Mouse (Mus musculus): Measurements from ENCODE around the gene Acvr1b.

Gene Acvr1b

GRCm38 (mm10) chr15:101173421-101174211 is at the start of gene Acvr1b:
Gene Acvr1b, plus strand, starts transcription at chr15:101174067.
- in situ Hi-C loops (cut with MboI, MseI) = no loop called here

DNA sequence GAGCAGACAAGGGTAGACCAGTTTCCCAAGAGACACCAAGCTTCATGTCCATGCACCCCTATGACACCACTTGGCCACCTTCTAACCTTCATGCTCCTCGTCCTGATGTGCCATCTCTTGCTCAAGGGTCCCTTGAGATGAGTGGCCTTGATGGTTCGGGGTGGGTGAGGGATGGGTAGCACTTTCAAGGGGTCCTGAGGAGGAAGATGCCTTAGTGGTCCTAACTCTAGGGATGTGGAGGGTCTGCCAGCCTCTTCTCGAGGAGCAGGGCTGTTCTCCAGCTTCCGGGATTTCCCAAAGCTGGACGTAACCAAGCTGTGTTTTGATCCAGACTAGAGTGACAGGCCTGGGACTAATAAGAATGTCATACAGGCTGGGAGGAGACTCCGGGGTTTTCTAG is 48.3 kb upstream of the Acvr1b start:
- in situ Hi-C loops (cut with MboI, MseI) = no loop called here

DNA sequence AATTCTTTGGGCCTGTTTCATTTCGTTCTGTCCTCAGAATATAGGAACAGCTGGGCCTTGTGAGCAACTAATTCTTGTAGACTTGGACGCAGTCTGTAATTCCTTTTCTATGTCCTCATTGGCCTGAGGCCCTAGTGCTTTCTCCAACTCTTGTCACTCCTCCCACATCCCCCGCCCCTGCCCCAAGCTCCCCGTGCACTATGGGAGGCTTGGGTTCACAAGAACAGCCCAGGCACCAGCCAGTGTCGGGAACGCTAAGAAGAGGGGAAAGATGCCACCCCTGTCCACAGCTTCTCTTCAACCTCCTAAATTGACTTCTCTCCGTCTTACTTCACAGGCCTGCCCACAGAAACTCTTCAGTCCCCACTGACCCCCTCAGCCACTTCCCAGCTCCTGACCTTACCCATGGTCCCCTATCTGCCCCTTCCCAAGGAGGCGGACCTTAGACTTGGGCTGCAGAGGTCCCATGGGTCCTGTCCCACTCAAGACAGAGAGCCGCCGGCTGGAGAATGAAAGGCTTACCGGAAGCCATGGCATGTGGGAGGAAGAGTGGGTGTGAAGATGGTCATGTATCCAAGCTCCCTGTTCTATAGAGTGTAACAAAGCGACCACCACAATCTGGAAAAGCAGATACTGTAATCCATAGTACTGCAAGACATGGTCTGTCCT is 46.9 kb upstream of the Acvr1b start:
- in situ Hi-C loops (cut with MboI, MseI) = no loop called here

DNA sequence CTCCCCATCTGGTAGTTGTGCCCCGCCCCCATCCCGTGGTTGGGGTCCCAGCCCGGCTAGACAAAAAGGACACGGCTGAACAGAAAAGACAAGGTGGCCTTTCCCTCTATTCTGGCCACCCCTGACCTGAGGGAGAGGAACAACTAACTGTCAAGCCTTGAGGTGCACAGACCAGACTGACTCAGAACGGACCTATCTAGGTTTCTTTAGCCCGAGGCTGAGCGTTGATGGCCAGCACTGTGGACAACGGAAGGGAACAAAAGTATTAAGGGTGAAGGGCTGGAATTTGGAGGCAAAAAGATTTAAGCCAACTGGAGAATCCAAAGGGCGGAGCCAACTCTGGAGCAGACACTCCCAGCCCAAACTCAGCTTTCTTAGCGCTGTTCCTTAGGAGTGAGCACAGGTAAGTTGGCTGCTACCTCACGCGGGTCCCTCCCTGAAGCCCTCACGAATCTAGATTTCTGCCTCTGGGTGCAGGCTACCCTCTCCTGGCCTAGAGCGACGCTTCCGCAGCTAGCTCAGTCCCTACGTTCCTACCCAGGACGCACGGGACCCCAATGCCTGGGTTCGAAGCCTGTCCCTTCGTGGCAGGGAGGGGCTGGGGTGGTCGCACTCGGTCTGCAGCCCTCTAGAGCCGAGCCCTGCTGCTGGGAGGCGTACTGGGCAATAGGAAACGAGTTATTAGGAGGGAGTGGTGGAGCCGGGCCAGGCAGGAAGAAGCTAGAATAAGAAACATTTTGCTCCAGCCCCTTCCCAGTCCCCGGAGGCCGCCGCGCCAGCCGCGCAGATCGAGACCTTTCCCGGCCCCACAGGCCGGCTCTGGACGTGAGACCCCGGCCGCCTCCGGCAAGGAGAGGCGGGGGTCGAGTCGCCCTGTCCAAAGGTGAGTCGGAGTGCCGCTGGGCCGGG is 45.4 kb upstream of the Acvr1b start, which contains the start of gene Acvrl1:
Gene Acvrl1 (plus strand): TSS at position 342 of the 909 bp plus-strand sequence.
- in situ Hi-C loops (cut with MboI, MseI) = no loop called here

- in situ Hi-C loops (cut with MboI, MseI) = no loop called here
Observed at GRCm38 (mm10) chr15:101129412-101129811, 44.5 kb upstream of the Acvr1b start.

DNA sequence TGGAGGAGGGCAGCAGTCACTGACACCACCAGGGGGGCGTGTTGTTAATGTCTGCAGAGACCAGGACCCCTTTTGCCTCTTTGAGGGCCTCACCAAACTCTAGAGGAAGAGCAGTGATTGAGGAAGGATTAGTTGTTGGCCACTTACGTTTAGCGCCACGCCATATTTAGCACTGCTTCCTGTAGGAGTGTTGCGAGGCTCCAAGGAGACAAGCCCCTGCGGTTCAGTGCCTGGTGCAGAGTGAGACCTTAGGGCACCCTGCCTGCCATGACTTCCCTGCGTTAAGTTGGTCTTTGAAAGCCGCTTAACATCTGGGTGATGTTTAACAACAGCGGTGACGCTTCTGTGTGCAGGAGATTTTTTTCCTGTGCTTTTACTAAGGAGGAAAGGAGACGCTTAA is 42.4 kb upstream of the Acvr1b start:
- in situ Hi-C loops (cut with MboI, MseI) = no loop called here

DNA sequence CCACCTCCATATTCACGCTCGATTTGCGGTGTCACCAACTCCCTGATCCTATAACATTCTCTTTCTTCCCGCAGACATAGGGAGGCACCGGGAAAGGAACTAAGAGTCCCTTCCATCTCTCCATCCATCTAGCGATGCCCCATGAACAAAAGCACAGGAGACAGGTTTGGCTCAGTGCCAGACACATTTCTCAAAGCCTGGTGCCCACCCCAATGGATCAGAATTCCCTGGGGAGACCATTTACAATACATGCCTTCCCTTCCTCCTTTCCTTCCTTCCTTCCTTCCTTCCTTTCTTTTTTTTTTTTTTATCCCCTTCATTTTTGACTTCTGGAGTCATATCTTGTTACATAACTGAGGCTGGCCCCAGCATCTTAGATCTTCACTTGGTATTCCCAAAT is 41.8 kb upstream of the Acvr1b start:
- in situ Hi-C loops (cut with MboI, MseI) = no loop called here

- in situ Hi-C loops (cut with MboI, MseI) = no loop called here
Observed at GRCm38 (mm10) chr15:101132761-101133160, 41.1 kb upstream of the Acvr1b start.

DNA sequence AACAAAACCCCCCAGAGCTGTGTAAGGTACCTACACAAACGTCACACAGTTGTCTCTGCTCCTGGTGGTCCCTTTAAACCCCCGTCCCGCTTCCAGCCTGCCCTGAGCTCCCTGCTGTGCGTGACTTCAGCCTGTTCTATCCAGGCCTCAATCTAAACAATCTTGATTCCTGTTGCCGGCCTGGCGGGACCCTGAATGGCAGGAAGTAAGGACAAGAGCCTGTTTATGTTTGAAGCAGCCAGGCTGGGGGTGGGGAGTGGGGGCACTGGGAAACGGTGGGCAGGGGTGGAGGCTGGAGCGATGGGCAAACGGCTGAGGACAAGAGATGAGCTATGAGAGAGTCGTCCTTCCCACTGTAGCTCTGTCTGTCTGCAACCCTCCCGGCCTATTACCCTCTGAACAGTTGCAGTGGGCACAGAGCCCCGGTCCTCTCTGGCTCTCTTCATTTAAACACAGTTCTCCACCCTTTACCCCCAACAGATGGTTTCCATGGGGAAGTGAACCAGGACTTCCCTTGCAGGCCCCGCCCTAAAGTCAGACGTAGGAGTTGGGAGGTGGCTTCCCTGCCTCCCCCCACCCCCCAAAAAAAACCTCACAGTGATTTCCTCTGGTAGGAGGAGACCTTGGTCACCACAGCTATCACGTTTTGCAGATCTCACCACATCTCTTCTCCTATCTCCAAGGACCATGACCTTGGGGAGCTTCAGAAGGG is 39.7 kb upstream of the Acvr1b start:
- in situ Hi-C loops (cut with MboI, MseI) = no loop called here

GRCm38 (mm10) chr15:101135405-101135804 is 38.5 kb upstream of the Acvr1b start:
- in situ Hi-C loops (cut with MboI, MseI) = no loop called here

DNA sequence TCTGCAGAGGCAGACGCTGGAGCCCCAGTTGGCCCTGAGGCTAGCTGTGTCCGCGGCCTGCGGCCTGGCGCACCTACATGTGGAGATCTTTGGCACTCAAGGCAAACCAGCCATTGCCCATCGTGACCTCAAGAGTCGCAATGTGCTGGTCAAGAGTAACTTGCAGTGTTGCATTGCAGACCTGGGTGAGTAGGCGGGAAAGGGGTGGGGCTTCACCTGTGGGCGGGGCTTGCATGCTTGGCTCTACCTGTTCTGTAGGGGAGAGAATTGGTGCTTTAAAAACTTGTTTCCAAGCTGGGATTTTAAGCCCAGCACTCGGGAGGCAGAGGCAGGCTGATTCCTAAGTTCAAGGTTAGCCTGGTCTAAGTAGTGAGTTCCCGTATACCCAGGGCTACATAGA is 36.4 kb upstream of the Acvr1b start:
- in situ Hi-C loops (cut with MboI, MseI) = no loop called here

DNA sequence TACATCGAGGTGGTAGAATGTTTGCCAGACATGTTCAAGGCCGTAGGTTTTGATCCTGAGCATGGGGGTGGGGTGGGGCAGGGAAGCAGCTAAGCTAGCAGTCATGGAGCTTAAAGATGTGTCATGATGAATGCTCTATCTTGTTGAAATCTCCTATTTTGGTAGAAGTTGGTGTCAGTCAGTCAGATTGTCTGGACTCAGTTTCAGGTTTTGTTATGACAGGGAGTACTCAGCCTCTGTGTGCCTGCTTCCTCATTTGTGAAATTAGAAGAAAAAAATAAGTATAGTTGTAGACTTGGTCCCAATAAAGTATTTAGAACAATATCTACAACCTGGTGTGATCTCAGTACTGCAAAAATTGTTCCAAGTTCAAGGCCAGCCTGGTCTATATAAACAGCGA is 35.2 kb upstream of the Acvr1b start:
- in situ Hi-C loops (cut with MboI, MseI) = no loop called here

- in situ Hi-C loops (cut with MboI, MseI) = no loop called here
Observed at GRCm38 (mm10) chr15:101139885-101140284, 34.0 kb upstream of the Acvr1b start.

GRCm38 (mm10) chr15:101140587-101140986 is 33.3 kb upstream of the Acvr1b start:
- in situ Hi-C loops (cut with MboI, MseI) = no loop called here

GRCm38 (mm10) chr15:101141061-101141541 is 32.8 kb upstream of the Acvr1b start:
- in situ Hi-C loops (cut with MboI, MseI) = no loop called here

DNA sequence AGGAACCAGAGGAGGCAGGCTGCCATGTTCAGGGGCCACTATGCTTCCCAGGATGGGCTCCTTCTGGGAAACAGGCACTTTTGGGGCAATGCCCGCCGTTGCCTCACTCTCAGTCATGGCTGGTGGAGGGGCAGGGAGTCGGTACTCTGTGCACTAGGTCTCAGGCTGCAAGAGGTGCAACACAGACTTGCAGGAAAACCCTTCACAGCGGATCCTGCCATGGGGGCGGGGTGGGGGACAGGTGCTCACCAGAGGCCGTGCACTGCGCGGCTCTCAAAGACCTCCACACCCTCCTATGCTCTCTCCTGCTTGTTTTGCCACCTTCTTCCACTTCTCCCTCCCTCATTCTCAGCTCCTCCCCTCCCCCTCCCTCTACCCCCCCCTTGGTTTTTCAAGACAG is 31.2 kb upstream of the Acvr1b start:
- in situ Hi-C loops (cut with MboI, MseI) = no loop called here

DNA sequence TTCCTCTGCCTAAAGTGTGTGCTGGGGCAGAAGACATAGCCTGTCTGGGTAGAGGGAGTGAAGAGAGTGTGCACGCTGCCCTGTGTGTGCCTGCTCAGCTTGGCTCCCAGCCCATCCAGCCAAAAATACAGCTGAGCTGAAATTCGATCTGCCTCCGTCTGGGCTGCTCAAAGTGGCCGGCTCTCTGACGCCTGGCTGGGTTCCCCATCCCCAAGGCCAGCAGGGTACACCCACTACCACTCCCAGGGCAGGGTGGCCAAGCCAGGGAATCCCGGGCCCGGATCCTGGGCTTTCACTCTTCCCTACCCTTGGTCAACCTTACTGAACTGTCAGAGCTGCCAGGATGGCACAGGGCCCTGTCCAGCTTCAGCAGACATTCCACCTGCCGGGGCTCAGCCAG is 30.4 kb upstream of the Acvr1b start:
- in situ Hi-C loops (cut with MboI, MseI) = no loop called here

DNA sequence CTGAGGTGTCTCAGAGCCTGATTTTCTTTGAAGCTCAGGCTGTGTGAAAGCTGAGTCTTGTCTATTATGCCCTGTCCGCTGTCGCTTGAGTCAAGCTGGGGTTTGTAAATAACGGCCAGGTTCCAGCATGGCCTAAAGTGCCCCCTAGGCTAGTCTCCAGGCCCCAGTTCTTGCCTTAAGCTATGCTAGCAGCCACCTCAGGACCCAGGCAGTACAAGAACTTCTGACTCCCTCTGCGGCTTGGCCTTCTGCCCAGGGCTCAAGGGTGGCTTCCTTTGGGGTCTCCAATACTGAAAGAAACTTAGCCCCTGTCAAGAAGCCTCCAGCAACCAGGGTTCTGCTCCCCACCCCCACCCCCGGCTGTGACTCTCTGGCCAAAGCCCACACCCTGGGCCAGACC is 29.7 kb upstream of the Acvr1b start:
- in situ Hi-C loops (cut with MboI, MseI) = no loop called here

DNA sequence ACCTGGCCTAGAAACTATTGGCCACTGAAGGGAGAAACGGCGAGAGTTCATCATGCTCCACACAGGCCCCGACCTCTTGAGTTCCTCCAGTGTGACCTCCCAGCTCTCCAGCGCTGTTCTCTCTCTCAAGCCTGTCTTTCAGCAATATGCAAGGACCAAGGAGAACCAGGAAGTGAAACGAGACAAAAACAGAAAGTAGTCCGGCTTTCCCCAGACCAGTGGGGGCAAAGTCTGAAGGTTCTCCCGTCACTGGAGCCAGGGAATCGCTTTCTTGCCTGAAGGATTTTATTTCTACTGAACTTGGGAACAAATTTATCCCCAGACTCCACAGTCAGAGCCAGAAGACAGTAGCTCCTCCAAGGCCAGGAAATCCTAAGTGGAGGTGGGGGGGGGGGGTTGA is 29.1 kb upstream of the Acvr1b start:
- in situ Hi-C loops (cut with MboI, MseI) = no loop called here

DNA sequence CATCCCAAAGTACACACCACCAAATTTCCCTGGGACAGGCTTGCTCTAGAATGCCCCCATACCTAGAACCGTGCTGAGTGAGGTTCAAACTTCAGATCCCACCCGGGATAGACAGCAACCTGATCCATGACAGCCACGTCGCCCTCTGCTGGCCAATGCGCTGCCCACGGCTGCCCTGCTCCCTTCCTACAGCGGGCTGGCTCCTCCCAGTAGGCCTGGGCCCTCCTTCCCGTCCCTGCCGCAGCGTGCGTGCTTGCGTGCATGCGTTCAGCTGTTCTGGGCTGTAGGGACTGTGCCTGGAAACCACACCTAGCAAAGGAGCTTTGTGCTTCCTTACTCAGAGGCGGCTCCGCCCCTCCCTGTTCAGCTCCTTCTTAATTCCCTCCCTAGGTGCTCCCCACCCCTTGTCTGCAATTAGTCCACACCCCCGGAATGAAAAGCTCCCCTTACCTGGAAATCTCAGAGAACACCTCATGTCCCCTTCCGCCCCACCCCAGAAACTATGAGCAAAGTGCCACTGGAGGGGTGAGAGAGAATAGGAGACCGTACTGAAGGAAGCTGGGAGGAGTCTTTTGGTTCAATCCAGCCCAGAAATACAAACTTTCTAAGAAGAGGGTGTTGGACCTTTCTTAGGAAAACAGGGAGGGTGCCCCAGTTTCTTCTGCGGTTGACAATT is 28.3 kb upstream of the Acvr1b start:
- in situ Hi-C loops (cut with MboI, MseI) = no loop called here

All from regulatory T cell (primary cell).